Comparison of ENCODE assay signal across 8 mouse cellular contexts in genomic region chr19:5911430-5912102, GRCm38 (mm10). TPM values are rescaled to one million over a fixed set of nuclear protein-coding genes. Genes with fewer than 3 reads are reported as not detected.
DNase-seq lines count a peak whose midpoint lies in the region; ATAC-seq and TF ChIP-seq lines count a peak whose summit lies in the region.

No protein-coding gene starts in this region.

- H3K4me2 ChIP-seq in heart, embryonic 15.5 days, result peak overlapping the region; percentile 77
- peak overlapping the region; percentile 73 for H3K4me2 ChIP-seq in forebrain, embryonic 15.5 days (replicated peaks)

- peaks cover 60% of the 10 kb centered on the region for H3K79me2 ChIP-seq in macrophage (ENCODE audit: inconsistent target)

- 3% methylated on average over 14 of the region's 14 CpGs for WGBS in heart, embryonic 15.5 days
- 6% methylated on average over 14 of the region's 14 CpGs for WGBS in forebrain, embryonic 15.5 days
- WGBS in macrophage (ENCODE audit: missing documents), result 4% methylated on average over 14 of the region's 14 CpGs

- H3K27ac ChIP-seq in heart, embryonic 15.5 days, result peak overlapping the region; percentile 89
- peak overlapping the region; percentile 81 for H3K27ac ChIP-seq in forebrain, embryonic 15.5 days (replicated peaks)
- peak overlapping the region; percentile 81 for H3K27ac ChIP-seq in macrophage

- peaks cover 22% of the 10 kb centered on the region for H3K36me3 ChIP-seq in heart, embryonic 15.5 days
- H3K36me3 ChIP-seq in G1E (replicated peaks) (peaks cover 57% of the 10 kb centered on the region), macrophage (ENCODE audit: inconsistent target) (peaks cover 7% of the 10 kb centered on the region; the same call in 1 of the 2 replicates)
- H3K36me3 ChIP-seq in forebrain, embryonic 15.5 days, result peaks cover 7% of the 10 kb centered on the region

- intact Hi-C loops in heart, postnatal 10 days (cut with DNase I), result loop anchor here (2.0 kb wide), 1 partner anchor 17 kb away; the partner anchor contains the start of gene Tigd3

- DNase-seq in heart, postnatal 10 days, result no peak
- DNase-seq in G1E (ENCODE audit: low spot score), result no peak
- no peak for DNase-seq in left cerebral cortex, adult 18-20 months (ENCODE audit: low spot score in 2 of 2)
- DNase-seq in spleen, postnatal 36 days (ENCODE audit: low spot score in 2 of 2), result no peak
- no peak for DNase-seq in B cell, adult 2 months

- H3K27me3 ChIP-seq in heart, embryonic 15.5 days, result no peaks in the 10 kb centered on the region
- H3K27me3 ChIP-seq in G1E (ENCODE audit: insufficient read depth, low read length), result no peaks in the 10 kb centered on the region
- no peaks in the 10 kb centered on the region for H3K27me3 ChIP-seq in forebrain, embryonic 15.5 days

- peaks cover 28% of the 10 kb centered on the region for H3K4me1 ChIP-seq in heart, embryonic 15.5 days (replicated peaks)
- H3K4me1 ChIP-seq in G1E (ENCODE audit: insufficient read depth, low read depth, low read length), result peaks cover 67% of the 10 kb centered on the region
- peaks cover 32% of the 10 kb centered on the region for H3K4me1 ChIP-seq in forebrain, embryonic 15.5 days

- H3K9ac ChIP-seq in heart, embryonic 15.5 days, result peak overlapping the region; percentile 95
- H3K9ac ChIP-seq in forebrain, embryonic 15.5 days (replicated peaks), result peak overlapping the region; percentile 90

- no peak for TF ChIP-seq CTCF in G1E (IDR thresholded peaks at IDR 0.05; ENCODE audit: low read depth, low read length)

- no peak for ATAC-seq in heart, embryonic 15.5 days (replicated peaks; ENCODE audit: insufficient number of reproducible peaks, insufficient read depth, low FRiP score, low read depth)
- ATAC-seq in G1E (ENCODE audit: extremely low read depth, insufficient number of reproducible peaks, low FRiP score, poor library complexity, severe bottlenecking), result no peak
- no peak for ATAC-seq in forebrain, embryonic 15.5 days (replicated peaks)

- no peaks in the 10 kb centered on the region for H3K9me3 ChIP-seq in heart, embryonic 15.5 days (replicated peaks)
- H3K9me3 ChIP-seq in G1E (replicated peaks), result no peaks in the 10 kb centered on the region
- H3K9me3 ChIP-seq in forebrain, embryonic 15.5 days, result no peaks in the 10 kb centered on the region

- peak overlapping the region; percentile 89 for H3K4me3 ChIP-seq in heart, embryonic 15.5 days
- H3K4me3 ChIP-seq in G1E (ENCODE audit: low read depth, low read length) (peak overlapping the region; percentile 94), macrophage (ENCODE audit: inconsistent target) (peak overlapping the region; percentile 77)
- H3K4me3 ChIP-seq in forebrain, embryonic 15.5 days, result peak overlapping the region; percentile 94

RNA-seq across cellular contexts. Expression of gene Dpf2, which starts 1.2 kb away (rescaled TPM):
- 81.9 and 106 TPM in 2 replicates for polyA plus RNA-seq in heart, embryonic 15.5 days (2015; fragmentation: Nextera tagmentation; extraction: Ambion mirVana)
- total RNA-seq in heart, postnatal 10 days (2021), result 100 to 1,000 TPM; 100 to 101 TPM
- total RNA-seq in G1E (2014; fragmentation: Nextera tagmentation), result 126 and 142 TPM in 2 replicates
- total RNA-seq in G1E (2017), result 152 and 196 TPM in 2 replicates
- 42.1 and 68.8 TPM in 2 replicates for polyA plus RNA-seq in G1E (2012)
- polyA plus RNA-seq in forebrain, embryonic 15.5 days (2015; fragmentation: Nextera tagmentation; extraction: Ambion mirVana), result 120 and 137 TPM in 2 replicates
- 100 to 1,000 TPM; 120 to 363 (median 230) TPM for total RNA-seq in macrophage (2018; cell fraction: chromatin; rRNA removed)
- total RNA-seq in macrophage (2018; cell fraction: cytosol; rRNA removed), result 10 to 100 TPM; 47.8 to 94.3 (median 66.1) TPM
- 100 to 1,000 TPM in 25 of 26 experiments, 10 to 100 TPM in 1; 95.7 to 252 (median 134) TPM for total RNA-seq in macrophage (2018; cell fraction: nucleus; rRNA removed)
- 53.9 to 215 TPM (median 57.4 TPM) in 3 replicates for polyA plus RNA-seq in macrophage (2018)
- 100 to 1,000 TPM in 1 of 2 experiments, 10 to 100 TPM in 1; 90.1 to 102 TPM for total RNA-seq in left cerebral cortex, adult 18-20 months (2021)

RNA-seq across cellular contexts. Expression of gene Cdc42ep2, which starts 13.1 kb away (rescaled TPM):
- polyA plus RNA-seq in heart, embryonic 15.5 days (2015; fragmentation: Nextera tagmentation; extraction: Ambion mirVana), result 10.4 and 13.0 TPM in 2 replicates
- 10 to 100 TPM; 14.0 to 16.0 TPM for total RNA-seq in heart, postnatal 10 days (2021)
- total RNA-seq in G1E (2014; fragmentation: Nextera tagmentation) (1.8 and 2.1 TPM in 2 replicates), G1E (2017) (2.2 and 3.6 TPM in 2 replicates)
- polyA plus RNA-seq in G1E (2012) (0.66 and 0.76 TPM in 2 replicates), macrophage (2018) (1.2 to 3.4 TPM (median 1.7 TPM) in 3 replicates)
- 9.1 and 10.1 TPM in 2 replicates for polyA plus RNA-seq in forebrain, embryonic 15.5 days (2015; fragmentation: Nextera tagmentation; extraction: Ambion mirVana)
- 10 to 100 TPM in 18 of 26 experiments, 1 to 10 TPM in 8; 1.4 to 54.4 (median 20.2) TPM for total RNA-seq in macrophage (2018; cell fraction: chromatin; rRNA removed)
- total RNA-seq in macrophage (2018; cell fraction: cytosol; rRNA removed), result 10 to 100 TPM in 15 of 26 experiments, 1 to 10 TPM in 11; 2.5 to 82.6 (median 12.6) TPM
- 10 to 100 TPM in 18 of 26 experiments, 1 to 10 TPM in 8; 2.4 to 66.7 (median 20.1) TPM for total RNA-seq in macrophage (2018; cell fraction: nucleus; rRNA removed)
- 1 to 10 TPM; 4.7 to 5.4 TPM for total RNA-seq in left cerebral cortex, adult 18-20 months (2021)

RNA-seq across cellular contexts. Expression of gene Tigd3, which starts 17.6 kb away (rescaled TPM):
- polyA plus RNA-seq in heart, embryonic 15.5 days (2015; fragmentation: Nextera tagmentation; extraction: Ambion mirVana), result 1.2 and 2.0 TPM in 2 replicates
- 1 to 10 TPM; 1.1 to 1.2 TPM for total RNA-seq in heart, postnatal 10 days (2021)
- total RNA-seq in G1E (2014; fragmentation: Nextera tagmentation) (0.90 and 2.1 TPM in 2 replicates), G1E (2017) (2.0 and 2.4 TPM in 2 replicates)
- polyA plus RNA-seq in G1E (2012) (0.70 and 1.0 TPM in 2 replicates), macrophage (2018) (0.16 to 0.59 TPM (median 0.16 TPM) in 3 replicates)
- polyA plus RNA-seq in forebrain, embryonic 15.5 days (2015; fragmentation: Nextera tagmentation; extraction: Ambion mirVana), result 12.9 and 14.3 TPM in 2 replicates
- 1 to 10 TPM; 1.4 to 4.4 (median 2.5) TPM for total RNA-seq in macrophage (2018; cell fraction: chromatin; rRNA removed)
- total RNA-seq in macrophage (2018; cell fraction: cytosol; rRNA removed), result under 1 TPM in 24 of 26 experiments, not detected in 2; 0.07 to 0.34 (median 0.16) TPM
- total RNA-seq in macrophage (2018; cell fraction: nucleus; rRNA removed), result 1 to 10 TPM in 25 of 26 experiments, under 1 TPM in 1; 0.81 to 6.3 (median 2.3) TPM
- 1 to 10 TPM; 4.1 to 4.2 TPM for total RNA-seq in left cerebral cortex, adult 18-20 months (2021)

RNA-seq across cellular contexts. Expression of gene Slc25a45, which starts 34.0 kb away (rescaled TPM):
- 3.2 and 4.2 TPM in 2 replicates for polyA plus RNA-seq in heart, embryonic 15.5 days (2015; fragmentation: Nextera tagmentation; extraction: Ambion mirVana)
- 1 to 10 TPM; 4.6 to 5.9 TPM for total RNA-seq in heart, postnatal 10 days (2021)
- 3.5 and 6.4 TPM in 2 replicates for total RNA-seq in G1E (2014; fragmentation: Nextera tagmentation)
- total RNA-seq in G1E (2017), result 10.9 and 12.5 TPM in 2 replicates
- polyA plus RNA-seq in G1E (2012), result 0.68 and 0.93 TPM in 2 replicates
- 1.2 and 1.7 TPM in 2 replicates for polyA plus RNA-seq in forebrain, embryonic 15.5 days (2015; fragmentation: Nextera tagmentation; extraction: Ambion mirVana)
- total RNA-seq in macrophage (2018; cell fraction: chromatin; rRNA removed), result 100 to 1,000 TPM in 13 of 26 experiments, 10 to 100 TPM in 11, 1 to 10 TPM in 2; 8.2 to 252 (median 93.8) TPM
- total RNA-seq in macrophage (2018; cell fraction: cytosol; rRNA removed), result 10 to 100 TPM; 23.1 to 86.6 (median 55.7) TPM
- 100 to 1,000 TPM in 15 of 26 experiments, 10 to 100 TPM in 11; 18.0 to 263 (median 107) TPM for total RNA-seq in macrophage (2018; cell fraction: nucleus; rRNA removed)
- polyA plus RNA-seq in macrophage (2018), result 44.6 to 74.8 TPM (median 53.2 TPM) in 3 replicates
- 1 to 10 TPM; 2.3 to 3.2 TPM for total RNA-seq in left cerebral cortex, adult 18-20 months (2021)

RNA-seq across cellular contexts. Expression of gene Frmd8, which starts 36.5 kb away (rescaled TPM):
- 25.1 and 35.1 TPM in 2 replicates for polyA plus RNA-seq in heart, embryonic 15.5 days (2015; fragmentation: Nextera tagmentation; extraction: Ambion mirVana)
- 10 to 100 TPM; 19.0 to 20.5 TPM for total RNA-seq in heart, postnatal 10 days (2021)
- total RNA-seq in G1E (2014; fragmentation: Nextera tagmentation), result 8.9 and 15.1 TPM in 2 replicates
- total RNA-seq in G1E (2017), result 14.5 and 15.2 TPM in 2 replicates
- 21.0 and 21.9 TPM in 2 replicates for polyA plus RNA-seq in G1E (2012)
- polyA plus RNA-seq in forebrain, embryonic 15.5 days (2015; fragmentation: Nextera tagmentation; extraction: Ambion mirVana), result 19.5 and 23.3 TPM in 2 replicates
- 10 to 100 TPM in 20 of 26 experiments, 1 to 10 TPM in 6; 4.2 to 72.2 (median 26.5) TPM for total RNA-seq in macrophage (2018; cell fraction: chromatin; rRNA removed)
- 10 to 100 TPM; 14.6 to 30.6 (median 23.5) TPM for total RNA-seq in macrophage (2018; cell fraction: cytosol; rRNA removed)
- 10 to 100 TPM in 25 of 26 experiments, 1 to 10 TPM in 1; 8.8 to 44.5 (median 22.9) TPM for total RNA-seq in macrophage (2018; cell fraction: nucleus; rRNA removed)
- 8.1 to 26.2 TPM (median 19.8 TPM) in 3 replicates for polyA plus RNA-seq in macrophage (2018)
- 10 to 100 TPM; 13.5 to 13.6 TPM for total RNA-seq in left cerebral cortex, adult 18-20 months (2021)
